Mouse (Mus musculus) granulocyte monocyte progenitor cell, adult 5-6 weeks (primary cell): ENCODE data around the gene Olfr399. TPM values are rescaled to one million over a fixed set of nuclear protein-coding genes. Genes with fewer than 3 reads are reported as not detected.

Source experiments
- ATAC-seq: replicated peaks from 2 replicates; pipeline ENCODE4 v1.8.0; 2016; ENCODE audit warnings: mild to moderate bottlenecking, moderate TSS enrichment, inconsistent platforms; ENCODE audit not compliant: poor library complexity, severe bottlenecking
- total RNA-seq, 2 experiments: library from RNA; stranded (forward) in 1 of 2; stranded (reverse) in 1 of 2; fragments of 200-712, 200-1000 nt in 1 of 2; fragments of >200 nt in 1 of 2; fragmentation: Nextera tagmentation in 1 of 2; gene quantifications; 2 replicates each; pipeline ENCODE4 v1.2.3; 2014 to 2017

The Olfr399 gene
- total RNA-seq (2014; fragmentation: Nextera tagmentation) (not detected in 2 replicates), total RNA-seq (2017) (not detected in 2 replicates)

- no peak for ATAC-seq
Measured at GRCm38 (mm10) chr11:74056451-74056850, at the start of gene Olfr399, which contains the start of gene Olfr139. Gene Olfr399, minus strand, starts transcription at chr11:74056615. Gene Olfr139, minus strand, starts transcription at chr11:74056551.

- ATAC-seq, result no peak
Measured at GRCm38 (mm10) chr11:74105066-74105465, 48.7 kb upstream of the Olfr399 start.

GRCm38 (mm10) chr11:74101507-74101906, 45.1 kb upstream of the Olfr399 start:
- no peak for ATAC-seq

GRCm38 (mm10) chr11:74100724-74101123, 44.3 kb upstream of the Olfr399 start:
- peak; percentile 69 for ATAC-seq

- ATAC-seq, result no peak
Measured at GRCm38 (mm10) chr11:74069655-74070054, 13.2 kb upstream of the Olfr399 start, which contains the start of gene Zfp616. Gene Zfp616, plus strand, starts transcription at chr11:74069955.

GRCm38 (mm10) chr11:74051347-74051746, 5.1 kb downstream of the Olfr399 start:
- no peak for ATAC-seq

Other genes starting within 250 kb of the Olfr399 start
- gene Olfr392, start 239.6 kb downstream of the Olfr399 start, total RNA-seq (2014; fragmentation: Nextera tagmentation), result not detected in 2 replicates
- gene Olfr392, start 239.6 kb downstream of the Olfr399 start, total RNA-seq (2017), result not detected in 2 replicates
- not detected in 2 replicates for gene Olfr393, start 205.2 kb downstream of the Olfr399 start, total RNA-seq (2014; fragmentation: Nextera tagmentation)
- not detected in 2 replicates for gene Olfr393, start 205.2 kb downstream of the Olfr399 start, total RNA-seq (2017)
- not detected in 2 replicates for gene Olfr394, start 165.8 kb downstream of the Olfr399 start, total RNA-seq (2014; fragmentation: Nextera tagmentation)
- gene Olfr394, start 165.8 kb downstream of the Olfr399 start, total RNA-seq (2017), result not detected in 2 replicates
- not detected in 2 replicates for gene Olfr395, start 147.3 kb downstream of the Olfr399 start, total RNA-seq (2014; fragmentation: Nextera tagmentation)
- gene Olfr395, start 147.3 kb downstream of the Olfr399 start, total RNA-seq (2017), result not detected in 2 replicates
- not detected in 2 replicates for gene Olfr23, start 119.9 kb downstream of the Olfr399 start, total RNA-seq (2014; fragmentation: Nextera tagmentation)
- gene Olfr23, start 119.9 kb downstream of the Olfr399 start, total RNA-seq (2017), result not detected in 2 replicates
- not detected in 2 replicates for gene Olfr397, start 95.8 kb downstream of the Olfr399 start, total RNA-seq (2014; fragmentation: Nextera tagmentation)
- gene Olfr397, start 95.8 kb downstream of the Olfr399 start, total RNA-seq (2017), result not detected in 2 replicates
- gene Olfr398, start 66.2 kb downstream of the Olfr399 start, total RNA-seq (2014; fragmentation: Nextera tagmentation), result not detected in 2 replicates
- not detected in 2 replicates for gene Olfr398, start 66.2 kb downstream of the Olfr399 start, total RNA-seq (2017)
- gene Olfr139, start 64 bp downstream of the Olfr399 start, total RNA-seq (2014; fragmentation: Nextera tagmentation), result not detected in 2 replicates
- not detected in 2 replicates for gene Olfr139, start 64 bp downstream of the Olfr399 start, total RNA-seq (2017)
- not detected in 2 replicates for gene Zfp616, start 13.3 kb upstream of the Olfr399 start, total RNA-seq (2014; fragmentation: Nextera tagmentation)
- gene Zfp616, start 13.3 kb upstream of the Olfr399 start, total RNA-seq (2017), result not detected in 2 replicates
- not detected in 2 replicates for gene Olfr401, start 57.1 kb upstream of the Olfr399 start, total RNA-seq (2014; fragmentation: Nextera tagmentation)
- gene Olfr401, start 57.1 kb upstream of the Olfr399 start, total RNA-seq (2017), result not detected in 2 replicates
- gene Olfr402, start 96.9 kb upstream of the Olfr399 start, total RNA-seq (2014; fragmentation: Nextera tagmentation), result not detected in 2 replicates
- not detected in 2 replicates for gene Olfr402, start 96.9 kb upstream of the Olfr399 start, total RNA-seq (2017)
- gene Olfr403, start 129.6 kb upstream of the Olfr399 start, total RNA-seq (2014; fragmentation: Nextera tagmentation), result not detected in 2 replicates
- not detected in 2 replicates for gene Olfr403, start 129.6 kb upstream of the Olfr399 start, total RNA-seq (2017)
- gene Olfr43, start 154.8 kb upstream of the Olfr399 start, total RNA-seq (2014; fragmentation: Nextera tagmentation), result not detected in 2 replicates
- not detected in 2 replicates for gene Olfr43, start 154.8 kb upstream of the Olfr399 start, total RNA-seq (2017)
- not detected in 2 replicates for gene Olfr406, start 203.2 kb upstream of the Olfr399 start, total RNA-seq (2014; fragmentation: Nextera tagmentation)
- not detected in 2 replicates for gene Olfr406, start 203.2 kb upstream of the Olfr399 start, total RNA-seq (2017)
- not detected in 2 replicates for gene Olfr59, start 227.1 kb upstream of the Olfr399 start, total RNA-seq (2014; fragmentation: Nextera tagmentation)
- gene Olfr59, start 227.1 kb upstream of the Olfr399 start, total RNA-seq (2017), result not detected in 2 replicates